ENCODE assay signal across 21 mouse cellular contexts in genomic region chr6:43532822-43533221, GRCm38 (mm10).
DNase-seq lines count a peak whose midpoint lies in the region; ATAC-seq and TF ChIP-seq lines count a peak whose summit lies in the region.
"Had no signal": no experiment of that assay in that cellular context is flagged by ENCODE, and none has a peak within 500 bp of the region (broad histone marks: within the 10 kb centered on the region; RNA-seq: fewer than 3 reads in every experiment).

No protein-coding gene starts in this region.

- no peak overlapping the region for H3K4me3 ChIP-seq in layer of hippocampus, adult 2 months
- H3K4me3 ChIP-seq: embryonic facial prominence, embryonic 10.5 days; embryonic facial prominence, embryonic 12.5 days; forebrain, embryonic 13.5 days; forebrain, embryonic 15.5 days had no signal

- no peak for TF ChIP-seq CTCF in layer of hippocampus, adult 2 months (conservative IDR thresholded peaks at IDR 0.05)

- peak; percentile 81 for ATAC-seq in CD4-positive, CD25-positive, alpha-beta regulatory T cell, adult 4 months
- ATAC-seq in activated CD4-positive, CD25-positive, alpha-beta regulatory T cell, adult 4 months: peak; percentile 54
- peak; percentile 78 for ATAC-seq in inflammation-experienced regulatory T-cells, adult 6 months
- ATAC-seq: forebrain, embryonic 13.5 days; forebrain, embryonic 15.5 days; Patski had no signal

- no peak overlapping the region for H3K27ac ChIP-seq in layer of hippocampus, adult 2 months
- H3K27ac ChIP-seq: embryonic facial prominence, embryonic 10.5 days; embryonic facial prominence, embryonic 12.5 days; forebrain, embryonic 13.5 days; forebrain, embryonic 15.5 days had no signal

- DNase-seq in 416B (ENCODE audit: low read depth): peak; percentile 15
- DNase-seq in right cerebral cortex, postnatal 4 days: no peak
- no peak for DNase-seq in thymus, postnatal 14 days
- DNase-seq in layer of hippocampus, adult 2 months (ENCODE audit: low spot score in 2 of 2): no peak
- DNase-seq: adrenal gland, adult 8-10 months; adrenal gland, postnatal 14 days; adrenal gland, postnatal 36 days; cerebellum, adult 11-12 months; cerebellum, adult 2 months; cerebellum, adult 9-10 months; cerebellum, postnatal 10 days; cerebellum, postnatal 25 days; forebrain, postnatal 0 days had no signal
